In genomic region chr11:70911920-70912319, GRCm38 (mm10) we compare ENCODE assay signal across 17 mouse cellular contexts.
"Had no signal": no experiment of that assay in that cellular context is flagged by ENCODE, and none has a peak within 500 bp of the region (broad histone marks: within the 10 kb centered on the region; RNA-seq: fewer than 3 reads in every experiment).

No protein-coding gene starts in this region.

- H3K4me3 ChIP-seq: lung, embryonic 15.5 days; midbrain, embryonic 10.5 days; midbrain, embryonic 12.5 days; neural tube, embryonic 12.5 days; stomach, embryonic 15.5 days had no signal

- H3K4me1 ChIP-seq: lung, embryonic 15.5 days; midbrain, embryonic 10.5 days; midbrain, embryonic 12.5 days; neural tube, embryonic 12.5 days; stomach, embryonic 15.5 days had no signal

- ATAC-seq: liver, postnatal 0 days; lung, postnatal 0 days; midbrain, embryonic 16.5 days had no signal

- H3K27me3 ChIP-seq: lung, embryonic 15.5 days; midbrain, embryonic 12.5 days; neural tube, embryonic 12.5 days; stomach, embryonic 15.5 days had no signal

- H3K27ac ChIP-seq: lung, embryonic 15.5 days; midbrain, embryonic 10.5 days; midbrain, embryonic 12.5 days; neural tube, embryonic 12.5 days; stomach, embryonic 15.5 days; stomach, postnatal 0 days had no signal

- H3K4me2 ChIP-seq: lung, embryonic 15.5 days; midbrain, embryonic 12.5 days; neural tube, embryonic 12.5 days; stomach, embryonic 15.5 days had no signal

- H3K9me3 ChIP-seq: lung, embryonic 15.5 days; midbrain, embryonic 10.5 days; midbrain, embryonic 12.5 days; neural tube, embryonic 12.5 days; stomach, embryonic 15.5 days had no signal

- DNase-seq: liver, postnatal 0 days; lung, adult 2 months; lung, postnatal 14 days; lung, postnatal 36 days; midbrain, embryonic 14.5 days; right cerebral cortex, postnatal 14 days; thymus, adult 2 months; thymus, postnatal 25 days; thymus, postnatal 4 days had no signal

- H3K9ac ChIP-seq: liver, postnatal 0 days; lung, embryonic 15.5 days; midbrain, embryonic 12.5 days; neural tube, embryonic 12.5 days; stomach, embryonic 15.5 days had no signal
